Mouse (Mus musculus) adrenal gland, postnatal 4 days (tissue): ENCODE data around the gene Dgki. TPM values are rescaled to one million over a fixed set of nuclear protein-coding genes. Genes with fewer than 3 reads are reported as not detected.

Source experiments
- DNase-seq, 2 experiments: peaks; one replicate each; pipeline ENCODE4 v3.0.0; 2021 to 2022; ENCODE audit warnings: low spot score in 2 of 2, mixed read lengths in 2 of 2
- total RNA-seq, 2 experiments: library from RNA; stranded (reverse); gene quantifications; 2 replicates each; pipeline ENCODE4 v1.2.3; 2021

Gene Dgki
- total RNA-seq, 2 experiments from 2014 or later, result 4.0 to 4.2 TPM

GRCm38 (mm10) chr6:37068737-37069136, 231.2 kb downstream of the Dgki start:
- no peak for DNase-seq

GRCm38 (mm10) chr6:37067357-37067756, 232.6 kb downstream of the Dgki start:
- no peak for DNase-seq

- DNase-seq, result no peak
Measured at GRCm38 (mm10) chr6:37064214-37064830, 235.7 kb downstream of the Dgki start.

- DNase-seq, result no peak
Measured at GRCm38 (mm10) chr6:37063266-37063665, 236.7 kb downstream of the Dgki start.

- DNase-seq, result no peak
Measured at GRCm38 (mm10) chr6:37060114-37060513, 239.9 kb downstream of the Dgki start.

- no peak for DNase-seq
Measured at GRCm38 (mm10) chr6:37057957-37058356, 242.0 kb downstream of the Dgki start.

GRCm38 (mm10) chr6:37057536-37057935, 242.4 kb downstream of the Dgki start:
- no peak for DNase-seq

- no peak for DNase-seq
Measured at GRCm38 (mm10) chr6:37055634-37056033, 244.3 kb downstream of the Dgki start.

GRCm38 (mm10) chr6:37055128-37055527, 244.9 kb downstream of the Dgki start:
- DNase-seq, result no peak

GRCm38 (mm10) chr6:37054435-37055020, 245.5 kb downstream of the Dgki start:
- DNase-seq, result no peak

GRCm38 (mm10) chr6:37053411-37053810, 246.6 kb downstream of the Dgki start:
- DNase-seq, result no peak

GRCm38 (mm10) chr6:37051652-37052051, 248.3 kb downstream of the Dgki start:
- no peak for DNase-seq

- no peak for DNase-seq
Measured at GRCm38 (mm10) chr6:37051150-37051549, 248.8 kb downstream of the Dgki start.

- DNase-seq, result no peak
Measured at GRCm38 (mm10) chr6:37047611-37048129, 252.3 kb downstream of the Dgki start.

- DNase-seq, result peak in 1 of 2 experiments; percentile 20
Measured at GRCm38 (mm10) chr6:37046152-37046788, 253.7 kb downstream of the Dgki start.

- no peak for DNase-seq
Measured at GRCm38 (mm10) chr6:37044796-37045195, 255.2 kb downstream of the Dgki start.

- DNase-seq, result no peak
Measured at GRCm38 (mm10) chr6:37038444-37038843, 261.5 kb downstream of the Dgki start.

- DNase-seq, result no peak
Measured at GRCm38 (mm10) chr6:37037115-37037908, 262.7 kb downstream of the Dgki start.

GRCm38 (mm10) chr6:37035681-37036080, 264.3 kb downstream of the Dgki start:
- no peak for DNase-seq

GRCm38 (mm10) chr6:37030986-37031385, 269.0 kb downstream of the Dgki start:
- no peak for DNase-seq

- DNase-seq, result no peak
Measured at GRCm38 (mm10) chr6:37030402-37030801, 269.6 kb downstream of the Dgki start.

- no peak for DNase-seq
Measured at GRCm38 (mm10) chr6:37028841-37029240, 271.1 kb downstream of the Dgki start.
